Mouse (Mus musculus) gastrocnemius, postnatal 14 days (tissue): ENCODE results near the gene Olfr788. TPM values are rescaled to one million over a fixed set of nuclear protein-coding genes. Genes with fewer than 3 reads are reported as not detected.

ENCODE experiments used
- DNase-seq: peaks from one replicate; pipeline ENCODE4 v3.0.0; 2021; ENCODE audit warnings: mixed read lengths
- intact Hi-C: fragments of 180-260 bp; cut with DNase I; formaldehyde crosslinking; loops from one replicate; pipeline ENCODE4 v1.15.1; 2025; ENCODE audit warnings: low total_unique reads
- long read RNA-seq, 2 experiments: library from polyadenylated mRNA; stranded (forward); transcript quantifications; one replicate each; pipeline ENCODE4 v2.0.0; 2021
- total RNA-seq, 2 experiments: library from RNA; stranded (reverse); gene quantifications; 2 replicates each; pipeline ENCODE4 v1.2.3; 2021

The Olfr788 gene
- total RNA-seq, result not detected
- long read RNA-seq, experiment 1, result 0 reads
- long read RNA-seq, experiment 2, result 0 reads

DNA sequence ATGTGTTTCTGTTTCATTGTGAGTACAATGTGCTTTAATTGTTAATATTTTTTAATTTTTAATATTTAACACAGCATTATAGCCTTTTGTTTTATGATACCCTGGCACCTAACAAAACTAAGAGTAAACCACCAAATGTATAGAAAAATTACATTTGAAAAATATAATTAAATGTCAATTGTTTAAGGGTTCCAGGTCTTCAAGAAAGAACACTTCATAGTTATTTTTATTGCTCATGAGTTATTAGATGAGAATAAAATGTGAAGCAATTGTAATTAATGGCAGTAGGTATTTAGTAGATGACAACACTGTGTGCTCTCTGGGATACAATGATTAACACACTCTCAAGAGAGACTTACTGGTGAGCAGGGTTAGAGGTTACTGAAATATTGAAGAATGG lies at the start of gene Olfr788:
Olfr788 (plus strand) TSS at position 301 of the 400 bp plus-strand sequence.
- intact Hi-C loops, result no loop called here

DNA sequence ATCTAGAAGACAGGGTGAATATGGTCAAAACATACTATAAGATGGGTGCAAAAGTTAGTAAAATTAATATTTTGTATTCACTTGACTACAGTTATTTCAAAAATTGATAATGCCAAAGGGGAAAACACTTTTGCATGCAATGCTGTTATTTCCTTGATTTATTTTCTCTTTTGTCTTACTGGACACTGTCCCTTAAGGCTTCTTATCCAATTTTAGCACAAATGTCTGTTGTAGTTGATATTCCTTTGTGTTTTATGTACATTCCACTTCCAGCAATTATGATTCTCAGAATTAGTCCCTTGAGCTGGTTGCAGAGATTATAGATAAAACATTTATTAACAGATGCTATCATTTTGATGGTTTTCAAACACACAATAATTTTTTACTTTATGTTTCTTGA lies 43.8 kb upstream of the Olfr788 start, which contains the start of gene Olfr786:
Olfr786 (plus strand) TSS at position 301 of the 400 bp plus-strand sequence.
- intact Hi-C loops, result no loop called here
- DNase-seq, result no peak

More for the DNA sequence above, at the start of gene Olfr788:
- no peak for DNase-seq

DNA sequence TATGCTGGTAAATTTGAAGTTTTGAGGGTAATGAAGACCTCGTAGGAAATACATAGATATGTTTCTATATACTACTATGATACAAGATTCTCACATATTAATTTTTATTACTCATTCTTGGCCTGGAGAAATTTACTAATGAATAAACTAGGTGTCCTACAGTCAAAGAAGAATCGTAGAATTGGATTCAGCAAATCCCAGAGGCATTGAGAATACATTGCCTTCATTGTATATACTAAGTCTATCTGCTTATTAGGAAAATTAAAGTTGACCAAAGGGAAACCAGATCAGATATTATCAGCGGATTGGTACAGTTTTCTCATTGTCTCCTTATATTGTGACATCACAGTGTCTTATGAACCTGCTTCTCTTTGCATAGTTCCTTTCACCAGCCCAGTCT lies 9.2 kb upstream of the Olfr788 start, which contains the start of gene Olfr787:
Olfr787 (plus strand) TSS at position 301 of the 400 bp plus-strand sequence.
- intact Hi-C loops, result no loop called here
- DNase-seq, result no peak

DNA sequence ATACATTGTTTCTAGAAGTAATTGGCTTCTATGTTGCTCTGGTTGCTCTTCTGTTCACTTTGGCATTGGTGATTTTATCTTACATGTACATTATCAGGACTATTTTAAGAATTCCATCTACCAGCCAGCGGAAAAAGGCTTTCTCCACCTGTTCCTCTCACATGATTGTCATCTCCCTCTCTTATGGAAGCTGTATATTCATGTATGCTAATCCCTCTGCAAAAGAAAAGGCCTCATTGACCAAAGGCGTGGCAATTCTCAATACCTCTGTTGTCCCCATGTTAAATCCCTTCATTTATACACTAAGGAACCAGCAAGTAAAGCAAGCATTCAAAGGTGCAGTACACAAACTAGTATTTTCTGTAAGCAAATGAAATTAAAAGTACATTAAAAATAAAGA lies 2.5 kb downstream of the Olfr788 start:
- intact Hi-C loops, result no loop called here

DNA sequence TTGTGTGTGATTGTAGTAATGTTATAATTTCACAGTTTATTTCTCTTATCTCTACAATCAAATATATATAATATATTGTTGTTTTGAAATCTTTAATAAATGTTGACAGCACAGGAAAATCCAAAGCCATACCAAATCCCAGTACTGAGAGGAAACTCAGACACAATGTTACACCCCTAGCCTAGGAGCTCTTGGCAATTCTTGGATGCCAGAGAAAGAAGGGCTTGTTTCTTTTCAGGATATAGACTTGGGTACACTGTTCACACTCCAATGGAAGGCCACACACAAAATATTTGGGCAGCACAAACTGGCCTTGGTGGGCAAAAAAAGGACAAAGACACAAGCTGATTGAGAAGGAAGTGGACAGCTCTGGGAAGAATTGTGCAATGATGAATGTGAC lies 2.9 kb downstream of the Olfr788 start:
- no peak for DNase-seq
- intact Hi-C loops, result no loop called here

More for the DNA sequence above, 2.5 kb downstream of the Olfr788 start:
- DNase-seq, result no peak

DNA sequence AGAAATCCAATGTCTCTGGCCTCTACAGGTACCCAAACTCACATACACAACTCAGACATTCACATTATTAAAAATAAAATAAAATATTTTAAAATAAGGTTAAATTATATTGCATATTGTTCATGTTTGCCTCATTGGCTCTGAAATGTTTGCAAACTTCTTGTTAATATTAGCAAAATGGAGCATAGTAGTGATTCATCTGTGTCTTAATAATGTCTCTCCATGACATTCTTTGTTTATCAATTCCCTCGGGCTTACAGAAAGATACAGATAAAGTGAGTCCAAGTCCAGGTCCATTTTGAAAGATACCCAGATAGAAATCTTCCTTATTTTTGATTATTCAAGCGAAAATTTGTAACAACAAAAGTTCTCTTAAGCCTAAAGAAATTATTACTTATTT lies 13.7 kb downstream of the Olfr788 start, which contains the start of gene Olfr789:
Olfr789 (plus strand) TSS at position 301 of the 400 bp plus-strand sequence.
- intact Hi-C loops, result no loop called here
- no peak for DNase-seq

DNA sequence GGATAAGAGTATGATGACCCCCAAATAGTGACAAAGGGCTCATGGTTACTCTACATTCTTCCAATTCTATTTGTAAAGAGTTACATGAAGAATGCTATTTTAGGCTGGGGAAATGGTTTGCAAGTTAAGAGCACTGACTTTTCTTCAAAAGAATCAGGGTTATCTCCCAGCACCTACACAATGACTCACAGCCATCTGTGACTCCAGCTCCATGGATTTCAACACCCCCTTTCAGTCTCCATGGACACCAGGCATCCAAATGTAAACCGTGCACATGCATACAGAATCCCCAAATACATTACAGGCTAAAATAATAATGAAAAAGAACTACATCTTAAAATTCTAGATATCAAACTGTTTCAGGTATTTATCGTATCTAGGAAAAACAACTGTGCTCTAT lies 19.3 kb downstream of the Olfr788 start:
- intact Hi-C loops, result no loop called here
- no peak for DNase-seq

DNA sequence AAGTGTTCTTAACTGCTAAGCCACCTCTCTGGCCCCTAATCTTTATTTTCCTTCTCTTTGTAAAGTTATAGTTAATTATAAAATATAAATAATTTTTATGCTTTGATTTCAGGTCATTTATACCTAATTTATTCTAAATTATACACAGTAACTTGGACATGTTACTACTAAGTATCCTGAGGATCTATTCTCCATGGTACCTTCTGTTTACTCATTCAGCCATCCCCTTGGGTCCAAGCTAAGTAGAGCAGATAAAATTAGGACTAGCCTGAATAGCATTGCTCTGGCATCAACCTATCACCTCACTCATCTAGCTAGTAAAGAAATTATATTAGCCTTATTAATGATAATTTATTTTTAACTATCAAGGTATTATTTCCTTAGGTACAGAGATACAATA lies 27.4 kb downstream of the Olfr788 start, which contains the start of gene Olfr790:
Olfr790 (plus strand) TSS at position 301 of the 400 bp plus-strand sequence.
- DNase-seq, result no peak
- intact Hi-C loops, result no loop called here

DNA sequence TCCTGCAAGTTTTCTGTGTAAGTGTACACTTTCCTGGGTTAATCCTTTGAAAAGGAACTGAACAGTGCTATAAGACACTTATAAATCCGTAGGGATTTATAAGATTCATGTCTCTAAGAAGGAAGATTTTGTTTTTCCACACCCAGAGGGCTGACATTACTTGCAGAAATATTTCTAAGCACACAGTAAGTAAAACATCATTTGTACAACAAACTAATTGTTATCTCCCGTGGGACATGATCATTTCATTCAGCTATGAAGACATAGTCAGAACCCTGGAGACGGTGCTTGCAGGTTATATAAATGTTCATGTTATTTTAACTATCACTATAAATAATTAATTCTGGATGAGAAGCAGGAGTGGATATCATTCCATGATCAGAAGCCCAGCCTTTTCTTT lies 50.7 kb downstream of the Olfr788 start, which contains the start of gene Olfr791:
Olfr791 (plus strand) TSS at position 301 of the 400 bp plus-strand sequence.
- intact Hi-C loops, result no loop called here
- no peak for DNase-seq

Other genes with a start within 250 kb of the Olfr788 start
- not detected for gene Olfr774, start 234.8 kb upstream of the Olfr788 start, total RNA-seq
- not detected for gene Olfr775, start 222.6 kb upstream of the Olfr788 start, total RNA-seq
- gene Olfr776, start 211.9 kb upstream of the Olfr788 start, total RNA-seq, result not detected
- not detected for gene Olfr777, start 199.5 kb upstream of the Olfr788 start, total RNA-seq
- not detected for gene Olfr780, start 152.9 kb upstream of the Olfr788 start, total RNA-seq
- not detected for gene Olfr781, start 142.1 kb upstream of the Olfr788 start, total RNA-seq
- not detected for gene Olfr782, start 122.1 kb upstream of the Olfr788 start, total RNA-seq
- gene Olfr784, start 86.9 kb upstream of the Olfr788 start, total RNA-seq, result under 1 TPM in 1 of 2 experiments, not detected in 1; 0.06 TPM
- not detected for gene Olfr785, start 65.6 kb upstream of the Olfr788 start, total RNA-seq
- gene Olfr786, start 43.7 kb upstream of the Olfr788 start, total RNA-seq, result not detected
- gene Olfr787, start 9.1 kb upstream of the Olfr788 start, total RNA-seq, result not detected
- not detected for gene Olfr789, start 13.8 kb downstream of the Olfr788 start, total RNA-seq
- not detected for gene Olfr790, start 27.5 kb downstream of the Olfr788 start, total RNA-seq
- not detected for gene Olfr791, start 50.8 kb downstream of the Olfr788 start, total RNA-seq
- gene Olfr792, start 68.2 kb downstream of the Olfr788 start, total RNA-seq, result not detected
- not detected for gene Olfr794, start 96.7 kb downstream of the Olfr788 start, total RNA-seq
- gene Olfr796, start 141.6 kb downstream of the Olfr788 start, total RNA-seq, result not detected
- not detected for gene Olfr798, start 156.9 kb downstream of the Olfr788 start, total RNA-seq
- not detected for gene Olfr799, start 166.5 kb downstream of the Olfr788 start, total RNA-seq
- gene Olfr800, start 186.7 kb downstream of the Olfr788 start, total RNA-seq, result not detected
- not detected for gene Olfr801, start 202.9 kb downstream of the Olfr788 start, total RNA-seq
- not detected for gene Olfr802, start 217.2 kb downstream of the Olfr788 start, total RNA-seq
- gene Olfr803, start 223.3 kb downstream of the Olfr788 start, total RNA-seq, result not detected
- gene Olfr804, start 232.2 kb downstream of the Olfr788 start, total RNA-seq, result not detected